Mouse (Mus musculus) midbrain, embryonic 11.5 days (tissue): ENCODE results near the gene Chrna1. TPM values are rescaled to one million over a fixed set of nuclear protein-coding genes. Genes with fewer than 3 reads are reported as not detected.

Source experiments
- ATAC-seq: fragments of 200-750 bp; cut with Nextera tagmentation; 2 replicates; pipeline ENCODE4 v1.8.0; 2017; ENCODE audit warnings: moderate TSS enrichment, moderate library complexity; ENCODE audit not compliant: low FRiP score
- DNase-seq: peaks from one replicate; pipeline ENCODE4 v3.0.0; 2015; ENCODE audit warnings: low spot score; ENCODE audit errors: missing footprints
- H3K27ac ChIP-seq: fragments of 300-500 bp; sonication (generic); 2 replicates; pipeline ENCODE4 v1.5.1; 2014; ENCODE audit warnings: low read depth, low read length
- H3K27me3 ChIP-seq: fragments of 300-500 bp; sonication (generic); 2 replicates; pipeline ENCODE4 v1.6.1; 2014; ENCODE audit warnings: mild to moderate bottlenecking, low read length, moderate library complexity, mixed read lengths; ENCODE audit not compliant: control insufficient read depth, insufficient read depth
- H3K36me3 ChIP-seq: fragments of 300-500 bp; sonication (generic); 2 replicates; pipeline ENCODE4 v1.6.1; 2014; ENCODE audit warnings: mild to moderate bottlenecking, low read length, moderate library complexity, mixed read lengths; ENCODE audit not compliant: control insufficient read depth, insufficient read depth
- H3K4me1 ChIP-seq: fragments of 300-500 bp; sonication (generic); 2 replicates; pipeline ENCODE4 v1.6.1; 2014; ENCODE audit warnings: low read length; ENCODE audit not compliant: control insufficient read depth, insufficient read depth
- H3K4me2 ChIP-seq: fragments of 300-500 bp; sonication (generic); 2 replicates; pipeline ENCODE4 v1.6.1; 2014; ENCODE audit warnings: mild to moderate bottlenecking, moderate library complexity
- H3K4me3 ChIP-seq: fragments of 300-500 bp; sonication (generic); 2 replicates; pipeline ENCODE4 v1.5.1; 2014; ENCODE audit warnings: low read depth, low read length
- H3K9ac ChIP-seq: fragments of 300-500 bp; sonication (generic); 2 replicates; pipeline ENCODE4 v1.6.1; 2014; ENCODE audit warnings: low read length
- H3K9me3 ChIP-seq: fragments of 300-500 bp; sonication (generic); 2 replicates; pipeline ENCODE4 v1.6.1; 2016; ENCODE audit warnings: low read length; ENCODE audit not compliant: control insufficient read depth
- WGBS: fragments of 180-500 bp; shearing (Covaris S2); extraction: QIAGEN DNeasy Blood & Tissue Kit; methylation state at CpG from one replicate; pipeline ENCODE4 v1.1.7; 2014; 5-methylcytosine and 5-hydroxymethylcytosine counted together
- polyA plus RNA-seq: library from polyadenylated mRNA; unstranded; fragments of >200 nt; fragmentation: Nextera tagmentation; extraction: Ambion mirVana; gene quantifications from 2 replicates; pipeline ENCODE4 v1.2.1, GENCODE M21; 2014

The Chrna1 gene
- polyA plus RNA-seq, result 0.25 TPM in 2 replicates

DNA sequence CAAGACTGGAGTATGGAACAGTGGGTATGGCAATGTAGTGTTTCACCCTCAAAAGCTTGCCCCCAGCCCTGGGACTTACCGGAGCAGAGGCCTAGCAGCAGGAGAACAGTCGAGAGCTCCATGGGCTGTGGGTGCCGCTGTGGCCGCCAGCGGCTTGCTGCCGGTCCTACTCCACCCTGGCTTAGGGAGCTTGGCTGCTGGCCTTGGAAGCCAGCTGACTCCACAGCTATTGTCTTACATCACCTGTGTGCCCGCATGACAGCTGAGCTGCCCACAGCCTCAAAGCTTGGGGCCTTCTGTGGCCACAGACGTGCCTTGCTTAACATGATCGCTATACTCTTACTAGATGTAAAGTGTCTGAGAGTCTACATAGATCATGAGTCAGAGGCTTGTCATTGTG is at the start of gene Chrna1:
TSS of gene Chrna1 (minus strand) at position 173 of the 400 bp plus-strand sequence.
- no peaks in the 10 kb centered on the region for H3K9me3 ChIP-seq
- no peak within 1 kb of the TSS for H3K27ac ChIP-seq
- H3K36me3 ChIP-seq, result no peaks in the 10 kb centered on the region
- H3K4me3 ChIP-seq, result no peak within 1 kb of the TSS
- WGBS, result 90% methylated on average over 9 of the region's 9 CpGs
- ATAC-seq, result no peak
- peaks cover 3% of the 10 kb centered on the region; the same call in 1 of the 2 replicates for H3K4me1 ChIP-seq
- DNase-seq, result no peak
- no peak within 1 kb of the TSS for H3K9ac ChIP-seq
- no peaks in the 10 kb centered on the region; the same call in 1 of the 2 replicates for H3K27me3 ChIP-seq
- H3K4me2 ChIP-seq, result no peak within 1 kb of the TSS

DNA sequence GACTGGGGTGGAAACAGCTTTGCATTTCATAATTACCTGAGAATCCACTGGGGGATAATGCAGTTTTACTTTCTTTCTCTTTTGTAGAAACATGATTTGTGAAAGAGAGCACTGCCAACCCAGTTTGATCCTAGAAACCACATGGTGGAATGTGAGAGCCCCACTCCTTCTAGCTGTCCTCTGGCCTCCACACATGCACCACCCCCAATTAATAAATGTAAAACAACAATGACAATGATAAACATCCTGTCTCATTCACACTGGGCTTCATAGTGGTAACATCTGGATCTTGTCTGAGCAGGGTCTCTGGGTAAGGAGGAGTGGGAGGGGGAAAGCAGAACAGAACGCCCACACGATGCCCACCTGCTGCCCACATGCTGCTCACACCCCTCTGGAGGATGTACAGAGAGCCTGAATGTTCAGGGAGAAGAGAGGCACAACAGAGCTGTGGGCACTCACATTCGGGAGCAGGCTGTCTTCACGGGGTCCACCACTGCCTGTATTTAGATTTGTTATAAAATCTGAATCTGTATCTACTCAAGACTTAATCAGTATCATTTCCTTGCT is 38.4 kb upstream of the Chrna1 start:
- H3K4me1 ChIP-seq, result no peaks in the 10 kb centered on the region
- peak; percentile 83 for DNase-seq
- 82% methylated on average over 4 of the region's 4 CpGs for WGBS
- H3K27ac ChIP-seq, result no peak overlapping the region
- no peak overlapping the region for H3K4me3 ChIP-seq
- no peaks in the 10 kb centered on the region for H3K9me3 ChIP-seq
- H3K36me3 ChIP-seq, result peaks cover 4% of the 10 kb centered on the region; the same call in 1 of the 2 replicates
- H3K9ac ChIP-seq, result no peak overlapping the region
- H3K4me2 ChIP-seq, result no peak overlapping the region
- H3K27me3 ChIP-seq, result no peaks in the 10 kb centered on the region
- ATAC-seq, result no peak

DNA sequence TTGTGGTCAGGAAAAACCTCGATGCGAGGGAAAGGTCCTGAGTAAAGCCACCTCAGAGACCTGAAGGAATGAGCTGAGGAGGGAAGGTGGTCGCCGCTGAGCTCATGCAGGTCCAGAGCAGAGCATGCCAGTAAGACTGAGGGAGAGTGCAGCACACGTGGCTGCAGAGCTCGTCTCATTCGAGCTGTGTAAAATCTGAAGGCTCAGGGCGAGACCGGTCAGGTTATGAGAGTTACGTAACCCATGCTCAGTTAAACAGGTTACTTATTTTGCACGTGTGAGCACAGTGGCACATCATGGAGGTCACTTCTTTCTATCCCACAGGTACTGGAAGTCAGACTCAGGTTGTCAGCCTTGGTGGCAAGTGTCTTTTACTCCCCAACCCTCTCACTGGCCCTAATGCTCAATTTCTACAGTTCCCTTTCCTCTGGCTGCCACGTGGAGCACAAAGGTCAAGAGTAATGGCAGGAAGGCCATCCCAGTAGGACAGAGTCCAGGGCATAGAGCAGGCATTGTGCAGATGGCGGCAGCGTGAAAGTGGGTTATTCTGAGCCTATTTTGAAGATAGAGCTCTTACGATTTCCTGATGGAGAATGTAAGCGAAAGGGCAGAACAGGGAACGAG is 36.4 kb upstream of the Chrna1 start:
- Histone ChIP-seq H3K4me1 (no peaks in the 10 kb centered on the region), H3K9ac (no peak overlapping the region), H3K4me2 (no peak overlapping the region), H3K4me3 (no peak overlapping the region), H3K9me3 (no peaks in the 10 kb centered on the region), H3K36me3 (no peaks in the 10 kb centered on the region), H3K27ac (no peak overlapping the region), H3K27me3 (no peaks in the 10 kb centered on the region)
- DNase-seq, result no peak
- ATAC-seq, result no peak
- 85% methylated on average over 17 of the region's 17 CpGs for WGBS

DNA sequence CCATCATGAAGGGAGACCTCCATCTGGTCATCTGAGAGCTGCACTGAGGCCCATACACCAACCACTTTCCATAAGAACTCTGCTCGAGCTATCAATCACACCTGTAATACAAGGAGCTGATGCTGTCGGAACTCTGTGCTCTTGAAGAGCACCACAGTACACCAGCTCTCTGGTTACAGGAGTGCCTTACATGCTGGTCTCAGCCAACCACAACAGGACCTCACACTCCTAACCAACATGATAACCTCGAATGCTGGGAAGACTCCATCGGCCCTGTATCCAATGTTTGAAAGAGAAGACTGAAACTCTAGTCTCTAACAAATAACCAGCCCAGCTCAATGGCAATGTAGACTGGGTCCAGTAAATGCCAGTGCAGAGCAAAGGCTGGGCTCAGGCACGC is 35.3 kb upstream of the Chrna1 start:
- H3K4me3 ChIP-seq, result no peak overlapping the region
- no peaks in the 10 kb centered on the region for H3K9me3 ChIP-seq
- ATAC-seq (no peak), DNase-seq (peak; percentile 47)
- H3K27me3 ChIP-seq, result no peaks in the 10 kb centered on the region
- H3K4me2 ChIP-seq, result no peak overlapping the region
- no peaks in the 10 kb centered on the region for H3K4me1 ChIP-seq
- 97% methylated on average over 5 of the region's 5 CpGs for WGBS
- no peak overlapping the region for H3K9ac ChIP-seq
- no peak overlapping the region for H3K27ac ChIP-seq
- no peaks in the 10 kb centered on the region for H3K36me3 ChIP-seq

DNA sequence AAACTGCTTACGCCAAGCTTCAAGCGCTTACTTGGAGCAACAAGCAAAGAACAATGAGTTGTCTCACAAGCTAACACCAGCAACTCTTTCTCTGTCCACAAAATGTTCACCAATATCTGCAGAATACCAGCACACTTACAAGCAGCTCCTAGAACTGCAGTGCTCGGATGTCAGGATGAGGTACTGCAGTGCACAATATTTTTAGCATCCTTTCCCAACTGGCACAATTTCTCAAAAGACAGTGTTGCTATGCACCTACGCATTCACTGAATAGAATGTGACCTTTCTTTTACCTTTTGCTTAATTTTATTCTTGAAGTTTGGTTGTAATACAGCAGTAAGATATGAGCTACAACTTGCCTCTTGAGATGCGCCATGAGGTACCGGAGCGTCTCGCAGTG is 34.2 kb upstream of the Chrna1 start:
- DNase-seq (peak; percentile 49), ATAC-seq (no peak)
- H3K4me1 ChIP-seq, result no peaks in the 10 kb centered on the region
- H3K27ac ChIP-seq, result no peak overlapping the region
- no peaks in the 10 kb centered on the region for H3K36me3 ChIP-seq
- no peak overlapping the region for H3K9ac ChIP-seq
- H3K4me2 ChIP-seq, result no peak overlapping the region
- no peaks in the 10 kb centered on the region for H3K27me3 ChIP-seq
- WGBS, result 97% methylated on average over 8 of the region's 8 CpGs
- no peaks in the 10 kb centered on the region for H3K9me3 ChIP-seq
- H3K4me3 ChIP-seq, result no peak overlapping the region

DNA sequence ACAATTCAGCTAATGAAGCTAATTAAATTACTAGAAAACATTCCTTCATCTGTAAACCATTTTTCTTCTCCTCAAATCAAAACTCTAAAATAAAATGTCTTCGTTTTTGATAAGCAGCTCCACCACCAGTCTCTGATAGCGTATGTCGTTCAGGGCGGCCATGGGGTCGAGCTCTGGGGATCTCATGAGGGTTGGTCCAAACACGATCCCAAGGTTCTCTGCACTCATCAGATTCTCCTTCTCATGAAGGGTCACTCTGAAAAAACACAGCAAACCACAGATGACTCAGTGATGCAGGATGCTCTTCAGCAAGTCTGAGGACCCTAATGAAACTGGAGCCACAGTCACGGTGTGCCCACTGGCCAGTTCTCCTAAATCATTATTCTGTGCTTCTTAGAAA is 32.8 kb upstream of the Chrna1 start:
- Histone ChIP-seq H3K27ac (no peak overlapping the region), H3K9me3 (no peaks in the 10 kb centered on the region), H3K9ac (no peak overlapping the region), H3K4me3 (no peak overlapping the region), H3K4me1 (no peaks in the 10 kb centered on the region), H3K36me3 (no peaks in the 10 kb centered on the region), H3K27me3 (no peaks in the 10 kb centered on the region), H3K4me2 (no peak overlapping the region)
- WGBS, result 91% methylated on average over 7 of the region's 7 CpGs
- ATAC-seq (no peak), DNase-seq (no peak)

DNA sequence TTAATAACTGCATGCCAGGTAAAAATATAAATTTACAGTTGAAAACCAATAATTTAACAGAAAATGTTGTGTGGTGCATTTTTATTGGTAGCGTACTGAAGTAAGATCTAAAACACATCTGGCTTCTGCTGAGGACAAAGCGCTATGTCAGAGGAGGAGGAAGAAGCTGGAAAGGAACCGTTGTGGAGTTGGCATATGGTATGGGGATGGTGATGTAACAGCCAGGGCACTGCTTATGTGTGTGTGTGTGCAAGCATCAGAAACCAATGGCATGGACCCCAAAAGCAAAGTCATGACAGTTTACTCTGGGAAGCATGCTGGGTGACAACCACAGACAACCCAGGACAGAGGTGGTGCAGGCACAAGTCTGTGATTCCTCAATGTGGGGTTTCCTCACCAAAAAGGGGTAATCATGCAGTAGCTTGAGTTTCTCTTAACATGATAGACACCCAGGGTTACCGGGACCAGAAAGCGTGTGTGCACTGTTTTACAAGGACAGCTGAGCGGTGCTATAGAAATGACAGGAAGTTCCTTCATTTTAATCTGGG is 32.3 kb upstream of the Chrna1 start:
- ATAC-seq (no peak), DNase-seq (peak; percentile 64)
- WGBS, result 94% methylated on average over 6 of the region's 6 CpGs
- Histone ChIP-seq H3K9ac (no peak overlapping the region), H3K36me3 (no peaks in the 10 kb centered on the region), H3K27ac (no peak overlapping the region), H3K4me3 (no peak overlapping the region), H3K27me3 (no peaks in the 10 kb centered on the region), H3K9me3 (no peaks in the 10 kb centered on the region), H3K4me2 (no peak overlapping the region), H3K4me1 (no peaks in the 10 kb centered on the region)

DNA sequence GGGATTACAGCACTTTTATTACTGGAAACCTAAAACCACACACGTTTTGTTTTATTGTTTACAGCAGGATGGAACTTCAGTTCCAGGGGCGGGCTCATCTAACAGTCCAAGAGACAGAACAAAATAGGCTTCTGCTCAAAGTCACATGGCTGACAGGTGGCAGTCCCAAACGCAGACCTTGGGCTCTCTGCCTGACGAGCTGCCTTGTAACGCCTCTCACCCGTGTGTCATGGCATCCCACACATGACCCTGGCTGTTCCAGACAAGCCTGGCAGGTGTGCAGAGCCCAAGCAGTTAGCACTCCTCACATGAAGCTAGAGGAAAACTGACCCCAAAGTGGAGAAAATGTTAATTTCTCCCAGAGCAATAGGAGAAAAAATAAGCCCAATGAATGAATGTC is 31.7 kb upstream of the Chrna1 start:
- ATAC-seq (no peak), DNase-seq (peak; percentile 65)
- H3K27me3 ChIP-seq, result no peaks in the 10 kb centered on the region
- no peak overlapping the region for H3K4me2 ChIP-seq
- no peaks in the 10 kb centered on the region for H3K36me3 ChIP-seq
- 90% methylated on average over 6 of the region's 6 CpGs for WGBS
- no peak overlapping the region for H3K4me3 ChIP-seq
- no peak overlapping the region for H3K9ac ChIP-seq
- H3K27ac ChIP-seq, result no peak overlapping the region
- H3K4me1 ChIP-seq, result no peaks in the 10 kb centered on the region
- no peaks in the 10 kb centered on the region for H3K9me3 ChIP-seq

DNA sequence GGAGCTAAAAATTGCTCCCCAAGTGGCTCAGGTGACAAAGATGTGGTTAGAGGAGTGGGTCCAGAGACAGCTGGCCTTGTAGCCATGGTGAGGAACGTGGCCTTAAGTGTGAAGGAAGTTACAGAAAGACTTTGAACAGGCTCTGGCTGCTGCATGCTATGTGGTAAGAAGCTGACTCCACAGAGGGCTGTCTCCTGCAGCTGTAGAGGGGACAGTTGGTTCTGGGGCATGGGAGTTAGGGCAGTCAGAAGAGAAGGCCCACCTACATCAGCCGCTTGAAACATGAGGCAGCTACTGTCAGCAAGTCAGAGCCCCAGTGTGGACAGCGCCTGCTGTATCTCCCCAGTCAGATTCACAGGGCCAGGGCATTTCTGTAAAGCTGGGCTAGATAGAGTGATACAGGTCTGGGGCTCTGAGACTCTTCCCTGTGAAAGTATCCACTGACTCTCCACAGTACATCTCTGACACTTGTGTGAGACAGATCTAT is 29.6 kb upstream of the Chrna1 start:
- Histone ChIP-seq H3K27me3 (no peaks in the 10 kb centered on the region), H3K9ac (no peak overlapping the region), H3K27ac (no peak overlapping the region)

More for the DNA sequence above, 29.6 kb upstream of the Chrna1 start:
- DNase-seq (peak; percentile 69), ATAC-seq (no peak)
- WGBS, result 88% methylated on average over 3 of the region's 3 CpGs
- no peaks in the 10 kb centered on the region for H3K9me3 ChIP-seq
- no peak overlapping the region for H3K4me2 ChIP-seq
- no peak overlapping the region for H3K4me3 ChIP-seq
- no peaks in the 10 kb centered on the region for H3K4me1 ChIP-seq
- no peaks in the 10 kb centered on the region for H3K36me3 ChIP-seq
